Mouse (Mus musculus): Measurements from ENCODE around the gene Sytl3.
"Not testable (repeated sequence)": the region's sequence is repeated elsewhere in the genome, so short reads cannot be mapped to it uniquely, and the experiment has no call there.

The Sytl3 gene

GRCm38 (mm10) chr17:6696521-6696920 is 37.6 kb downstream of the Sytl3 start:
- not testable (repeated sequence) for DNase-seq

DNA sequence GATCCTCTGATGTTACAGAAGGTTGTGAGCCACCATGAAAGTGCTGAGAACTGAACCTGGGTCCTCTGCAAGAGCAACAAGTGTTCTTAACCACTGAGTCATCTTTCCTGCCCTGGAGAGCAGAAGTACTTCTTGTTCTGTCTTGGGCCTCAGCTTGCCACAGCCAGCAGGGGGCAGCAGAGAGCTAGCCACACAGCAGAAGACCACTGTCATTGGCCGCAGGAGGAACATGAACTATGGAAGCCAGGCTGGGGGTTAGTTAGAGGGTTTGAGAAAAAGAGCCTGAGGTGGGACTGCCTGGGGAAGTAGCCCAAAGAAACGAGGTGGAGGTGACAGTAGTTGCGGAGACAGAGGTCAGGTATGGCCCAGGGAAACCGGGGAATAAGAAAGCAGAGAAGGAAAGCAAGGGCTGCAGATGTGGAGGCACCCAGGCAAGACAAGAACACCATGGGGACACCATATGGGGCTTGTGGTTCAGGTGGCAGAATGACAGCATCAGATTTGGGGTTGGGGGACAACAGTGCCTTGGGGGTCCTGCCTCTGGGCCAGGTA is 38.4 kb downstream of the Sytl3 start:
- DNase-seq = peak; percentile 71

GRCm38 (mm10) chr17:6699502-6699901 is 40.6 kb downstream of the Sytl3 start:
- not testable (repeated sequence) for DNase-seq

DNA sequence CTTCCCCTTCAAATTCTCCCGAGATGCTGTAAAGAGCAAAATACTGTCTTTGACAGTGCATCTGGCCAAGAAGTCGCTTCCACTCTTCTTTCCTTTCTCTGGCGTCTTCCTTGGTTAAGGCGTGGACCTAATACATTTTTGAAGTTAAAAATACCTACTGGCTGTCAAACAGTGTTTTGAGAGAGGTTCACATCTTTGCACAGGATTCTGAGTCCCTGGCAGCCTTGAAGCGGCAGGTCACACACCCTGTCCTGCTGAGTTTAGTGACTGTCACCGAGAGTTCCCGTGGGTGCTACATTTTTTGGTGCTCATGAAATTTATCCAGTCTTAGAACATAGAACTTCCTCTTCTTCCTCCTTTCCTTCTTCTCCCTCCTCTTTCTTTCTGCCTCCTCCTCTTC is 41.2 kb downstream of the Sytl3 start:
- DNase-seq = not testable (repeated sequence)

GRCm38 (mm10) chr17:6702625-6703221 is 43.8 kb downstream of the Sytl3 start:
- peak; percentile 32 for DNase-seq

- DNase-seq = peak; percentile 60
These were observed 44.7 kb downstream of the Sytl3 start for GRCm38 (mm10) chr17:6703381-6704270.

- DNase-seq = not testable (repeated sequence)
These were observed 47.6 kb downstream of the Sytl3 start for GRCm38 (mm10) chr17:6706448-6706847.

- DNase-seq = not testable (repeated sequence)
These were observed 48.5 kb downstream of the Sytl3 start for GRCm38 (mm10) chr17:6707422-6707821.

DNA sequence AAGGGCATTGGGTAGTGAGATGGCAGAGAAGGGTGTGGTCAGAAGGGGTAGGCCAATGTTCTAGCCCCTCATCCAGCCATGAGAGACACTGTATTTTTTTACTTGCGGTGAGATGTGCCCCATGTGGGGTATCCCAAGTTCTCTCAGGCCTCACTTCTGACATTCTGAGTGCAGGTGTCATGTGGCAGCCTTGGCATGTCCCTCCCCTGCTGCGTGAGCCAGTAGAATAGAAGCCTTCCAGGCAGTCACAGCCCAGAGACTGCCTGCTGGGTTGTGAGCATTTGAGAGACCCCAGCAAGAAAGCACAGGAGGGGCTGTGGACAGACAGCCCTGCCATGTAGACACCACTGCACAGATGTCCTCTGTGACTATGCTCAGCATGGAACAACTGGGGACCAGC is 49.3 kb downstream of the Sytl3 start:
- not testable (repeated sequence) for DNase-seq

- DNase-seq = not testable (repeated sequence)
These were observed 54.6 kb downstream of the Sytl3 start for GRCm38 (mm10) chr17:6713483-6713882.

- DNase-seq = not testable (repeated sequence)
These were observed 55.1 kb downstream of the Sytl3 start for GRCm38 (mm10) chr17:6713944-6714343.

- no peak for DNase-seq
These were observed 69.2 kb downstream of the Sytl3 start for GRCm38 (mm10) chr17:6727996-6728610.

DNA sequence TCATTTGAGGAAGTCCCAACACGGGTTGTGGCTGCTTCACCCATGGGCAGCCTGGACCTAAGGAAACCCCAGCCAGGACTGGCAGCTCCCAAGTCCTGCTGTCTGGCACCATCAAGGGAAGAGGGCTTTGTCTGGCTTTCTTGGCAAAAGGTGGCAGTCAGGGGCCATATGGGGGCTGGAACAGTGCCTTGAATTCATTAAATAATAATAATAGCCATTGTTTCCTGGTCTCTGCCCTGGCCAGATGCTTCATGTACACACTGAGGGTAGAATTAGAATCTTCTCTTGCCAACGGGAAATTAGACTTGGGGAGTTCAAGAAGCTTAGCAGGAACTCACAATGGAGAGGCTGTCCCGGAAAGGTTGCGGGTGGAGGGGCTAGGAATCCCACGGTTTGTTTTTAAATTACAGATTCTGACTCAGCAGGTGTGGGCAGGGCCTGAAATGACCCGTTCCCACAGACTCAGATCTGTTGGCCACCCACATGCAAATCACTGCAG is 70.4 kb downstream of the Sytl3 start:
- peak; percentile 60 for DNase-seq

DNA sequence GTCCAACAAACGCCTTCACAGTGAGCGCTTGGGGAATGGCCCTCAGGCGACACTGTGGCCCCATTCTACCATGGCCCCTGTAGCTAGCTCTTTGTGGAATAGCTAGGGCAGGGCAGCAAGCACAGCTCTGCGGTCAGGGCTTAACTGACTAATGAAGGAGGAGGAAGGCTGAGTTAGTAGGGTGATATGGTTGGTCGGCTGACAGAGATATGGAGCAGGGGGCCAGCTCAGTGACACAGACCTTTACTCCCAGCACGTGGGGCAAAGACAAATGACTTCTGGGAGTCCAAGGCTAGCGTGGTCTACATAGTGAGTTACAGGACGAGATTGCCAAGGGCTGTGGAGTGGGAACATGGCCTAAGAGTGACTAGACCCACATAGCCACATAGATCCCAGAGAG is 72.2 kb downstream of the Sytl3 start:
- no peak for DNase-seq

GRCm38 (mm10) chr17:6731634-6732033 is 72.7 kb downstream of the Sytl3 start:
- DNase-seq = no peak

DNA sequence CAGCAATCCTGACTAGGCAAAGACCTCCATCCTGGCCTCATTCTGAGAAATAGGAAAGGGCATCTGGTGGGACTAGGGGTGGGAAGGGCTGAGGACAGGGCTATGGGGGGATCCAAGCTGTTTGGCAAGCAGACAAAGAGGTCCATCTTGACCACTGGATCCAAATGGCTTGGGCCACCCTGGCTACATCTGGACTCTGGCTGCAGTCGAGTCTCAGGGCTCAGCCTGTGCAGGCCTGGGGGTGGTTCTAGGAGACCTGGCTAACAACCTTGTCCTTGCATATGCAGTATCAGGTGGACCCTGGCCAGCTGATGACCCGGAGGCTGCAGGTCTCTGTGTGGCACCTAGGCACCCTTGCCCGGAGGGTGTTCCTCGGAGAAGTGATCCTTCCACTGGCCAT is 73.8 kb downstream of the Sytl3 start:
- no peak for DNase-seq

GRCm38 (mm10) chr17:6733322-6733875 is 74.5 kb downstream of the Sytl3 start:
- no peak for DNase-seq

- DNase-seq = no peak
These were observed 76.0 kb downstream of the Sytl3 start for GRCm38 (mm10) chr17:6734746-6735441.

DNA sequence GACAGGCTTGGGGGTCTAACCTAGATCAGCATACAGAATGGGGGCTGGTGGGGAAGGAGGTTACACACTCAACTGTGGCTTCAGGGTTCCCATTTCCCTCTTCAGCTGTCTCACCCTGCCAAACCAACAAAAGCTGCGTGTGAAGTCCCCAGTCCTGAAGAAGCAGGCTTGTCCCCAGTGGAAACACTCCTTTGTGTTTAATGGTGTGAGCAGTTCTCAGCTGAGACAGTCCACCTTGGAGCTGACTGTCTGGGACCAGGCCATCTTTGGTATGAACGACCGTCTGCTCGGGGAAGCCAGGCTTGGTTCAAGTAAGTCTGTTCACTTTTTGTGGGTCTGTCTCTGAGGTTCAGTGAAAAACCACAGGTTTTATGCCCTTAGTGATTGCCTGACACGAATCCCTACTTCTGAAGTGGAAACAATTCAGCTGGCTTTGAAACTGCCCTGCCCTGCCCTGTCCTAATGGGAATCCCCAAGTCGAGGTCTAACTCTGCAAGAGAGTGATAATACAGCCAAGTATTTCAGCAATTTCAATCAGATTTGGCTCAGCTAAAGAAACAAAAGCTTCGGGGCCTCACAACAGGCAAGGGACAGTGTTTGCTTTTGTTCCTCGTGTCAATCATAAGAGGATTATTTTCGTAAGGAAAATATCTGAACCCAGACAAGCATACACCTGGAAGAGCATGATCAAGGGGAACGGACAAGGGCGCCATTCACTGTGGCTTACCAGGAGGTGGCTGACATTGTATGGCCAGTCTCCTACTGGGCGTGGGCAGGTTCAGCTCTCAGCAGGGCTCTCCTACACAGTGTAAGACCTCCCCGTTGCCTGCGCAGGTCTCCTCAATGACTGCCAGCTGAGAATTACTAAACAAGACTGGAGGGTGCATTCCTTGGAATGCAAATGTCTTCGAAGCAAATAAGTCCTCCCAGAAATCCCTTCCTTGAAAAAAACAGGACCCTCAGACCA is 77.7 kb downstream of the Sytl3 start:
- DNase-seq = no peak

DNA sequence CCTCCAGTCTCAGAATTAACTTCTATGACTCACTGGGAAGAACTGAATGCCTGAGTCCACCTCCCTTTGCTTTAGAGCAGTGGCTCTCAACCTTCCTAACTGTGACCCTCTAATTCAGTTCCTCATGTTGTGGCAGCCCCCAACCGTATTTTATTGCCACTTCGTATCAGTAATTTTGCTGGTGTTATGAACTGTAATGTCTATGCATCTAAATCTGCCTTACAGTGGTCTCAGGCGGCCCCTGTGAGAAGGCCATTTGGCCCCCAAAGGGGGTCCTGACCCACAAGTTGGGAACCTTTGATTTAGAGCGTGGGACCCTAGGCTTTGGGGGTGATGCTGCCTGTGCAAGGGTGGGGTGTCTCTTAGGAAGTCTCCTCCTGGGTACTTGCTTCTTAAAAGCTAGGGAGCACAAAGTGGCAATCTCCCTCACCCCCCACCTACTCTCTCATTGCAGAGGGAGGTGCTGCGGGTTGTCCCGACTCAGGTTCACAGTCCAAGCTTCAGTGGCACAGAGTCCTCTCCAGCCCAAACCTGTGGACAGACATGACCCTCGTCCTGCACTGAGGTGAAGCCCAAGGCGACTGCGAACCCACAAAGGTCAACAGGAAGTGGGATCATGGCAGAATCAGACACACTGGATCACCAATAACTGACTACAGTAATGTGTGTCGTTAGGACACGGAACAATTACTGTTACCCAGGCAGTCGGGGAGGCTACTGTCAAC is 78.5 kb downstream of the Sytl3 start:
- no peak for DNase-seq

Data from lung, postnatal 10 days (tissue).